Mouse (Mus musculus) adrenal gland (tissue): ENCODE data around the gene Adm2.

ENCODE experiments used
- intact Hi-C: fragments of 180-260 bp; cut with DNase I; formaldehyde crosslinking; loops from one replicate; pipeline ENCODE4 v1.15.1; 2025
- long read RNA-seq, 2 experiments: library from polyadenylated mRNA; unstranded; transcript quantifications; one replicate each; pipeline ENCODE4 v2.0.0; 2020; ENCODE audit warnings: borderline replicate concordance in 1 of 2; ENCODE audit not compliant: insufficient replicate concordance in 1 of 2

Adm2 gene
- long read RNA-seq, experiment 1 = 0 reads
- long read RNA-seq, experiment 2 = 0 reads

- intact Hi-C loops = no loop called here
Observed at GRCm38 (mm10) chr15:89322670-89323522, at the start of gene Adm2. TSS of gene Adm2 (plus strand) at chr15:89322720.

- intact Hi-C loops = no loop called here
Observed at GRCm38 (mm10) chr15:89275497-89275896, 47.0 kb upstream of the Adm2 start.

DNA sequence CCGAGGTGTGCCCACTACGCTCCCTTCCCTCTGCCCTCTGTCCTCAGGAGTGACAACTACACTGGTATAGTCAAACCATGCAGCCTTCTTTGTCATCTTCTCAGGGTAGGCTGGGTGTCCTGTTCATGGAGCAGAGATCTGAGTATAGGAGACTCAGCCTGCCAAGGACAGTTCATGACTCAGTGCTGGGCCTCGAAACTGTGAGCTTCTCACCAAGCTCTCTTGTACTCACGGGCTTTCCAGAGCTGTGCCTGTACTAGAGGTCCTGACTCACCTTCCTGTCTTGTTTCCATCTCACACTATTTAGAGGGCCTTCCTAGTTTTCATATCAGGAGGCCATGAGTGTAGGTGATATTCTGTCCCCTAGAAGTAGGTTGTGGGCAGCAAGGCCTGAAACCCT lies 45.2 kb upstream of the Adm2 start:
- intact Hi-C loops = no loop called here

GRCm38 (mm10) chr15:89282546-89282945 lies 40.0 kb upstream of the Adm2 start:
- intact Hi-C loops = no loop called here

GRCm38 (mm10) chr15:89284094-89284493 lies 38.4 kb upstream of the Adm2 start:
- intact Hi-C loops = no loop called here

DNA sequence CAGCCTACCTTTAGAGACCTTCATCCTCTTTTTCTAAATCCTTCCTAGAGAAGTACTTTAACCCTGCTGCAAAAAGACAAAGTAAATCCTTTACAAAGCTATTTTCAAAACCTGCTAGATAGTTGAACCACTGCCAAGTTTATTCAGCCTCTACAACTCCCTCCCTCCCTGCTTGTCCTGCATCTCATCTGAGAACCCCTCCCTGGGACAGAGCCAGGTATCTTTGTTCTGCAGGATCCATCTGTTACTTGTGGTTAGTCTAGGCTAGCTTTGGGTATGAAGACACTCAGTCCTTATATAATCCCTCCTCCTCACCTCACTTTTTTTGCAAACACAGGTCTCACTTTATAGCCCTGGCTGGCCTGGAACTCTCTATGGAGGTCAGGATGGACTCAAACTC lies 37.5 kb upstream of the Adm2 start:
- intact Hi-C loops = no loop called here

GRCm38 (mm10) chr15:89285478-89285877 lies 37.0 kb upstream of the Adm2 start:
- intact Hi-C loops = no loop called here

- intact Hi-C loops = no loop called here
Observed at GRCm38 (mm10) chr15:89286114-89286513, 36.4 kb upstream of the Adm2 start.

GRCm38 (mm10) chr15:89286582-89286981 lies 35.9 kb upstream of the Adm2 start:
- intact Hi-C loops = no loop called here

DNA sequence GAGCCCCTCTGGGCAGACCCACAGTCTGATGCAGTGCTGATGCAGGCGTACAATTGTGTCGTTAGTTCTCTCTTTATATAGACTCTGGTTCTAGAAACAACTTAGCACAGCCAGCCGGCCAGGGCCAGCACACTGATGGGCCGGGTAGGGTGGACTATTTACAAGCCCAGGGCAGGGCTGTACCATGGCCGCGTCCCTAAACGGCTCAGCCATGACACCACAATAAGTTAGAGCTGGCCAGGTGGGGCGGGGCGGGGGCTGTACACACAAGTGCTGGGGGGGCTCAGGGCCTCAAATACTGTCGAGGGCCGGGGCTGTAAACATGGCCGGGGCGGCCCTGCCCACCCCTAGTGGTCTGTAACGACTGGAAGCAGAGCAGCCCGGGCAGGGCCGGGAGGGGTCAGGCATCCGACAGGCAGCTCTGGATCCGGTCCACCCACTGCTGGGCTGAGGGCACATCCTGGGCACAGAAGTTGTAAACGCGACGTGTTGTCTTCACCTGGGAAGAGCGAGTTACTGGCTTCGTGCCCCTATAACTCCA lies 34.2 kb upstream of the Adm2 start:
- intact Hi-C loops = no loop called here

- intact Hi-C loops = no loop called here
Observed at GRCm38 (mm10) chr15:89289455-89289854, 33.1 kb upstream of the Adm2 start.

GRCm38 (mm10) chr15:89291521-89291920 lies 31.0 kb upstream of the Adm2 start:
- intact Hi-C loops = no loop called here

GRCm38 (mm10) chr15:89292795-89293194 lies 29.7 kb upstream of the Adm2 start:
- intact Hi-C loops = no loop called here

DNA sequence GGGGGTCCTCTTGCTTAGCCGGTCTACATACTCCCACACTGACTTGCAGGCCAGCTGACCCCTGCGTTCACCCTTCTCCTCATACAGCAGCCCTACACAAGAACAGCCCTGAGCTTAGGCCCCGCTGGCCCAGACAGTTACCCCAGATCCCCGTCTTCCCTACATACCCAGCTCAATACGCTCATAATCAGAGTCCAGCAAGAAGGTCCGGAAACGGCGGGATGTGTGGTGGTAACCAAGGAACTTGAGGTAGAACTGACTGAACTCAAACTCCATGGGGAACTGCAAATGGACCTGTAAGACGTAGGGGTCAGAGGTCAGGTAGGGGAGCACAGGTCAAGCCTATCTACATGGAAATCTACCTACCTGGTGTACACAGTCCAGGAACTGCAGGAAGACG lies 28.7 kb upstream of the Adm2 start:
- intact Hi-C loops = no loop called here

GRCm38 (mm10) chr15:89295580-89296165 lies 26.8 kb upstream of the Adm2 start:
- intact Hi-C loops = no loop called here

GRCm38 (mm10) chr15:89296465-89296864 lies 26.1 kb upstream of the Adm2 start:
- intact Hi-C loops = no loop called here

GRCm38 (mm10) chr15:89297695-89298094 lies 24.8 kb upstream of the Adm2 start:
- intact Hi-C loops = no loop called here

- intact Hi-C loops = no loop called here
Observed at GRCm38 (mm10) chr15:89300180-89300579, 22.3 kb upstream of the Adm2 start.

DNA sequence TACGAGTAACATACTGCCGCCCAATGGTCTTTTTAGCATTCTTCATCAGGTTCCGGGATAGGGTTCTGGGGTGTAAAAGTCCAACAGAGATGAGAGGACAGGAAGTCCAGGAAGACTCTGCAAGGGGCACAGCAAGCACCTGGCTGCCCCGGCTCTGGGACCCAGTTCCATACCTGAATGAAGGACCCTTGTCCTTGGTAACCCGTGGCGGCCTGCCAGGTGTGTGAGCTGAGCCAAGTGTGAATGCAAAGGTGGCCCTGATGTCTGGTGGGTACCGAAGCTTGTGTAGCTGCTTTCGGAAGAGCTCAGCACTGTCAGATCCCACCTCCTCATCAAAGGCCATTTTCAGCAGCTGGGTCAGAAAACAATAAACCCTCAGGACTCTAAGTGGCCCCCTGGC lies 21.9 kb upstream of the Adm2 start:
- intact Hi-C loops = no loop called here

DNA sequence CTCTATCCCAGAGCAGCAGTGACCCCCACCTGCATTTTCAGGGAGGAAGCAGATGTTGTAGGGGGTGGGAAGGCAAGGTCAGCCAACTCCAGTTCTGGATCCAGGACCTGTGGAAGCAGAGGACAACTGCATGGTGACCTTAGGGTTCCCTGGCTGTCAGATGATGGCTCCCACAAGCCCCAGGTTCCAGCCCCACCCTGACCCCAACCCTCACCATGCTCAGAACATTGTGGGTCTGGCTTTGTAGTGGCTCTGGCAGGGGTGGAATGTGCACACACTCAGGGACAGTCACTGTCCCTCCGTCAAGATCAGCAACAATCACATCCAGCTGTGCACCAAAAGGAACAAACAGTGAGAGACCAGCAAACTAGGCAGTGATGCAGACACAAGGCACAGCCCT lies 16.6 kb upstream of the Adm2 start:
- intact Hi-C loops = no loop called here

DNA sequence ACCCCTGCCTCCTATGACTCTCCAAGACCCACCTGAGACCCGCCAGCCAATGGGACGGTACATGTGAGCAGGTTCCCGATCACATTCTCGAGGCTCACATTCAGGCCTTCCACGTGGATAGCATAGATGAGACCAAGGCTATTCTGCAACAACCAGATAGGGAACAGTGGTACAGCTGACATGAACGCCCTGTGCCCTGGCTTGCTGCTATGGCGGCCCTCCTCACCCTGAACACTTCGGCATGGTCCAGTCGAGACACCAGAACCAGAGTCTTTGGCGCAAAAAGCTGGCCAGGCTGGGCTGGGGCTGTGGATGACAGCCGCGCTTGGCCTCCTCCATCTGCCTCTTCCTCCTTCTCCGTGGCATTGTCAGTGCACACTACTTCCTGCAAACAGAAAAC lies 15.1 kb upstream of the Adm2 start:
- intact Hi-C loops = no loop called here

DNA sequence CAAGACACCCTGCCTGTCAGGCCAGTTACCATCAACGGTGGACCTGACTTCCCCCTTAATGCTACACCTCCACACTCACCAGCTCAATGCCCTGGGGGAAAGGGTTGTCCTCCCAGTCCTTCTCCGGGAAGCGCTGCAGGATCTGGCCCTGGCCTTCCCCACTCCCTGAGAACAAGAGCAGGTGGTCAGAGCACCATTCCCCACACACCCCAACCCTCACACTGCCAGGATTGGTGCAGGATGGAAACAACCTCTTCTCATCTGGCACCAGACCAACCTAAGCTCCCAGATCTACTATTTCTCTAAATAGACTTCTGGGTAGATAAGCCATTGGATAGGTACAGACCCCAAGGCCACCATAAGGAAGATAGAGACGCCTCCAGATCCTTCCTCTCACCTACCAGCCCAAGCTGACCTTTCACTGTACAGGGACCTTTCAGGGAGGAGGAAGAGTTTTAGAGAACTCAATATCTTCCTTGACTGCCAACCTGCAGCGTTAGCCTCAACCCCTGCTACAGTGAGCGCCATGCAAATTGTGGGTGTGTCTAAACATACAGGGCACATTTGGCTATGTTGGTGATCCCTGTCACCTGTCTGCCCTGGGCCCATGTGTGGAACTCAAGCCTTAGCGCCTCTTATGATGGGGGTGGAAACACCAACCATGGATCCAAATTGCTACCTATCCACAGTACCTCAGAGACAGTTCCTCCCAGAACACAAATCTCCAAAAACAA lies 13.9 kb upstream of the Adm2 start:
- intact Hi-C loops = no loop called here
